Comparison of ENCODE assay signal across 19 mouse cellular contexts in the genomic region with DNA sequence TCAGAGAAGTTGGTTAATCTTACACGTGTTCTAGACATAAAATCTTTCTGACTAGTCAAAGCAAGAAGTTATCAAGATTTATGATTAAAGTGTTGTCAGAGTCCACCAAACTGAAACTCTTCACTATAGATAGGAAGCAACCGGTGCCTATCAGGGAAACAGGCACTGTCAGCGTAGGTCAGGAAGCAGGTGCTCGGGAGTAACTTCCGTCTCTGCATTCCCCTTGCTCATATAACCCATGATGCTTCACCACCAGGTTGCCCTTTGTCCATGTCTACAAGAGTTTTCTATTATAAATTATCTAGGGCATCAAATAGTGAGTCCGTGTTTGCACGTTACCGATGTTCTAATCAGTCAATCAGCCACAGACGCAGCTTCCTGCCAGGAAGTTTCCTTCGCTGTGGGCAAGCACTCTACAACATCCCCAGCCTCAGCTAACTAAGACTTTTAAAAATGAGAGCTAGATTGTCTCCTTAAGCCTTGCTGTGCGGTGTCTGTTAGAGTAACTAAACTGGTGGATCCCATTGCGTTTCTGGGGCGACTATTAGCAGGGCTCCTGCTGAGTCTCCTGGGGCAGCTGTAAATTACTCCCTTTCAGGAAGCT. TPM values are rescaled to one million over a fixed set of nuclear protein-coding genes. Genes with fewer than 3 reads are reported as not detected.
DNase-seq lines count a peak whose midpoint lies in the region; ATAC-seq and TF ChIP-seq lines count a peak whose summit lies in the region.
"Had no signal": no experiment of that assay in that cellular context is flagged by ENCODE, and none has a peak within 500 bp of the region (broad histone marks: within the 10 kb centered on the region; RNA-seq: fewer than 3 reads in every experiment).

No protein-coding gene starts in this region.

- no peaks in the 10 kb centered on the region for H3K4me1 ChIP-seq in heart, embryonic 14.5 days (ENCODE audit: control insufficient read depth in 2 of 2, insufficient read depth in 2 of 2, low read length in 2 of 2)
- H3K4me1 ChIP-seq in lung, embryonic 14.5 days (ENCODE audit: insufficient read depth) = no peaks in the 10 kb centered on the region
- peaks cover 5% of the 10 kb centered on the region; the same call in 1 of the 2 replicates for H3K4me1 ChIP-seq in small intestine, adult 2 months (ENCODE audit: control insufficient read depth, insufficient read depth, insufficient read length, low read length)
- H3K4me1 ChIP-seq: limb, embryonic 15.5 days; stomach, embryonic 15.5 days had no signal

- TF ChIP-seq CTCF in lung, embryonic 14.5 days (IDR thresholded peaks at IDR 0.05; ENCODE audit: low read depth) = no peak
- TF ChIP-seq CTCF in small intestine, adult 2 months (IDR thresholded peaks at IDR 0.05; ENCODE audit: extremely low read depth, insufficient read length, insufficient replicate concordance, low read depth, low read length) = no peak

- H3K9me3 ChIP-seq in heart, embryonic 14.5 days (ENCODE audit: control insufficient read depth, low read length) = no peaks in the 10 kb centered on the region
- H3K9me3 ChIP-seq in lung, embryonic 14.5 days (ENCODE audit: low read depth, low read length) = no peaks in the 10 kb centered on the region
- H3K9me3 ChIP-seq: limb, embryonic 15.5 days; megakaryocyte, embryonic 14.5 days; stomach, embryonic 15.5 days had no signal

- peak overlapping the region; percentile 10 to 23; a peak in 1 of 4 replicates for H3K27ac ChIP-seq in heart, embryonic 14.5 days (replicated peaks in 1 of 2; ENCODE audit: control insufficient read depth in 1 of 2, insufficient read depth in 1 of 2, low read depth in 2 of 2, low read length in 2 of 2)
- H3K27ac ChIP-seq in lung, embryonic 14.5 days (ENCODE audit: low read depth) = peak overlapping the region; percentile 18; the same call in 1 of the 2 replicates
- 0 out of 2 replicates have a peak overlapping the region, but pooled peaks have one; percentile 40 for H3K27ac ChIP-seq in small intestine, adult 2 months (ENCODE audit: insufficient read depth, low read depth, low read length)
- H3K27ac ChIP-seq: limb, embryonic 15.5 days; stomach, embryonic 15.5 days had no signal

- no peak for TF ChIP-seq POLR2A in small intestine, adult 2 months (IDR thresholded peaks at IDR 0.05; ENCODE audit: low read depth, low read length)

- 0 out of 2 replicates have a peak overlapping the region, but pooled peaks have one; percentile 12 for H3K4me2 ChIP-seq in heart, embryonic 14.5 days (ENCODE audit: low read length)
- H3K4me2 ChIP-seq in lung, embryonic 14.5 days = no peak overlapping the region
- H3K4me2 ChIP-seq: limb, embryonic 15.5 days; stomach, embryonic 15.5 days had no signal

- no peak overlapping the region for H3K9ac ChIP-seq in heart, embryonic 14.5 days (ENCODE audit: low read length)
- H3K9ac ChIP-seq in lung, embryonic 14.5 days = no peak overlapping the region
- H3K9ac ChIP-seq: limb, embryonic 15.5 days; stomach, embryonic 15.5 days had no signal

- no peak for DNase-seq in heart, adult 8-10 months (ENCODE audit: low spot score)
- DNase-seq in lung, embryonic 14.5 days = peak; percentile 28
- no peak for DNase-seq in lung, postnatal 36 days
- DNase-seq in spleen, postnatal 14 days (ENCODE audit: low spot score in 2 of 2) = no peak
- DNase-seq: B cell, adult 2 months; cerebellum, adult 11 months; cerebellum, postnatal 25 days; gastrocnemius, postnatal 10 days; kidney, adult 11 months; lung, adult 2 months; thymus, postnatal 14 days had no signal

- 0 out of 2 replicates have a peak, but pooled peaks cover 16% of the 10 kb centered on the region for H3K27me3 ChIP-seq in heart, embryonic 14.5 days (ENCODE audit: control insufficient read depth, insufficient read depth, low read length)
- no peaks in the 10 kb centered on the region for H3K27me3 ChIP-seq in lung, embryonic 14.5 days (ENCODE audit: insufficient read depth, low read length)
- H3K27me3 ChIP-seq in small intestine, adult 2 months (ENCODE audit: control insufficient read depth, insufficient read depth, low read length) = no peaks in the 10 kb centered on the region
- H3K27me3 ChIP-seq: stomach, embryonic 15.5 days had no signal

- H3K4me3 ChIP-seq in heart, embryonic 14.5 days (ENCODE audit: control insufficient read depth in 1 of 2, insufficient read depth in 1 of 2, low read depth in 1 of 2, low read length in 2 of 2) = no peak overlapping the region
- H3K4me3 ChIP-seq in lung, embryonic 14.5 days (ENCODE audit: low read depth, low read length) = no peak overlapping the region
- H3K4me3 ChIP-seq in small intestine, adult 2 months (ENCODE audit: low read depth, low read length) = no peak overlapping the region
- H3K4me3 ChIP-seq: limb, embryonic 15.5 days; megakaryocyte, embryonic 14.5 days; stomach, embryonic 15.5 days had no signal

- no peak for ATAC-seq in heart, embryonic 14.5 days (ENCODE audit: insufficient number of reproducible peaks, insufficient read depth, low FRiP score, low read depth)
- ATAC-seq in lung, embryonic 14.5 days (ENCODE audit: insufficient read depth) = no peak
- ATAC-seq in hematopoietic stem cell, adult 5-6 weeks (replicated peaks in 1 of 2; ENCODE audit: insufficient read depth in 1 of 2, low FRiP score in 2 of 2, low TSS enrichment in 1 of 2, low read depth in 1 of 2, poor library complexity in 2 of 2, severe bottlenecking in 2 of 2) = peak; percentile 83 to 87

- H3K36me3 ChIP-seq in heart, embryonic 14.5 days (ENCODE audit: control insufficient read depth, insufficient read depth, low read length) = no peaks in the 10 kb centered on the region
- no peaks in the 10 kb centered on the region for H3K36me3 ChIP-seq in lung, embryonic 14.5 days (ENCODE audit: insufficient read depth)
- no peaks in the 10 kb centered on the region for H3K36me3 ChIP-seq in small intestine, adult 2 months (ENCODE audit: control insufficient read depth, insufficient read depth, low read length)
- H3K36me3 ChIP-seq: limb, embryonic 15.5 days; stomach, embryonic 15.5 days had no signal

- WGBS in heart, embryonic 14.5 days = 15% methylated on average over 13 of the region's 13 CpGs
- WGBS in lung, embryonic 14.5 days = 34% methylated on average over 13 of the region's 13 CpGs
- 6% methylated on average over 13 of the region's 13 CpGs for WGBS in small intestine, adult 2 months

RNA-seq across cellular contexts. Expression of a gene that starts 10.8 kb away (rescaled TPM):
- polyA plus RNA-seq in heart, embryonic 14.5 days (2014; fragmentation: Nextera tagmentation; extraction: Ambion mirVana) = 0.36 and 1.0 TPM in 2 replicates
- total RNA-seq in heart, adult 8-10 months (2022) = under 1 TPM in 1 of 4 experiments, not detected in 3; 0.22 TPM
- polyA plus RNA-seq in lung, embryonic 14.5 days (2014; fragmentation: Nextera tagmentation; extraction: Ambion mirVana) = 6.1 and 6.2 TPM in 2 replicates
- 0.45 TPM in 1 of 2 replicates, not detected in the other for total RNA-seq in hematopoietic stem cell, adult 5-6 weeks (2017)
- polyA plus RNA-seq in small intestine, adult 2 months (2012; rRNA removed) = 0.44 and 0.46 TPM in 2 replicates
- total RNA-seq: ES-E14; gastrocnemius, postnatal 10 days; heart, postnatal 25 days had no signal

RNA-seq across cellular contexts. Expression of a gene that starts 23.1 kb away (rescaled TPM):
- polyA plus RNA-seq in heart, embryonic 14.5 days (2014; fragmentation: Nextera tagmentation; extraction: Ambion mirVana) = 0.12 and 0.27 TPM in 2 replicates
- not detected for total RNA-seq in heart, adult 8-10 months (2022)
- polyA plus RNA-seq in lung, embryonic 14.5 days (2014; fragmentation: Nextera tagmentation; extraction: Ambion mirVana) = 9.6 and 12.3 TPM in 2 replicates
- total RNA-seq in hematopoietic stem cell, adult 5-6 weeks (2017) = not detected in 2 replicates
- 34.6 and 43.9 TPM in 2 replicates for polyA plus RNA-seq in small intestine, adult 2 months (2012; rRNA removed)
- total RNA-seq: gastrocnemius, postnatal 10 days had no signal

RNA-seq across cellular contexts. Expression of a gene that starts 55.1 kb away (rescaled TPM):
- 0.23 and 0.26 TPM in 2 replicates for polyA plus RNA-seq in heart, embryonic 14.5 days (2014; fragmentation: Nextera tagmentation; extraction: Ambion mirVana)
- 1 to 10 TPM in 1 of 4 experiments, under 1 TPM in 3; 0.84 to 1.2 (median 0.93) TPM for total RNA-seq in heart, adult 8-10 months (2022)
- 0.11 and 0.28 TPM in 2 replicates for polyA plus RNA-seq in lung, embryonic 14.5 days (2014; fragmentation: Nextera tagmentation; extraction: Ambion mirVana)
- total RNA-seq in hematopoietic stem cell, adult 5-6 weeks (2017) = not detected in 2 replicates
- 0.08 TPM in 1 of 2 replicates, not detected in the other for polyA plus RNA-seq in small intestine, adult 2 months (2012; rRNA removed)

Comparison
In these comparisons a context has a peak if more than half of its experiments do, and no peak if none do; other contexts are left out.
1. ATAC-seq: peak in hematopoietic stem cell, adult 5-6 weeks (2 of 2); none in heart, embryonic 14.5 days (single experiment) and lung, embryonic 14.5 days (single experiment).
2. Peak in every context shown above with its lines, with median percentiles within 50 percentile points of each other: H3K27ac ChIP-seq.